Mouse (Mus musculus) kidney, adult 9 months (tissue): ENCODE measurements around the gene Diaph2.
"Not testable (repeated sequence)": the region's sequence is repeated elsewhere in the genome, so short reads cannot be mapped to it uniquely, and the experiment has no call there.

Source experiments
- DNase-seq: peaks from one replicate; pipeline ENCODE4 v3.0.0; 2022

The Diaph2 gene

DNA sequence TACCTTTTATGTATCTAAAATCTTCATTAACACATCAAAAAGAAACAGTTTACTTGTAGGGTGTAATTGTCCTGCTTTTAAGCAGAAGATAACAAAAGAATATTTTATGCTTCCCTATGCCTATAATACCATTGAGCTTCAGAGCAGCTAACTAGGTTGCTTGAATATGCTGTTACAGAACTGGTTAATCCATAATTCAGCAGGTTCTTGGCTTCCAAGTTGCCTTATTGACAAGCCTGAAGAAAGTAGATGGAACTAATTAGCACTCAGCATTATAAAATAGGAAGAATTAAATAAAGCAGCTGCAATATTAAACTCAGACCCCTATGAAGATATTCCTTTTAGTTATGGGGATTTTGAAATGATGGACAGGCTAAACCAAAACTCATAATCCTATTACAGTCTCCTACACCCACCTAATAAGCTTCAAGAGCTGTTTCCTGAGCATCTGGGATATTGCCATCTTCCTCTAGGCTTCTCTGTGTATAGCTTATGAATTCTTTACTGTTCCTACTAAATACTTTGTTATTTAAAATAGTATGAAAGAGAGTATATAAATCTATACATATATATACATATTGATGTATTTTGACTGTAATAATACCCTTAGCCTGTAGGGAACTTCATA is 601.4 kb downstream of the Diaph2 start:
- DNase-seq: no peak

DNA sequence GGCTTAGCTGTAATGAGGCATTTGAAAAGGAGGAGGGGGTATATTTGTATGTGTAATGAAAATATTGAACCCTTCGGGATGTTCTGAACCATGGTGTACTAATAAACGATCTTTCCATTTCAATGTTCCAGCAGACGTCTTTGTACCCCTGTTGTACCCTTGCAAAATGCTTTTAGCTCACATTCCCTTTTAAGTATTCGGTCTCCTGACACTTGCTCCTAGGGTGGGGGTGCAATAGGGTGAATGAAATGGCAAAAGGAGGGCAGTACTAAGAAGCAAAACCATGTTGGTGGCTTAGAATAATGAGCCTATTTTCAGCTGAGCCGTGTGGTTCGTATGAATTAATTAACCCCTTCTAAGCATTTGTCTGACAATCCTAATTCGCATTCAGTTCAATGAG is 601.9 kb downstream of the Diaph2 start:
- no peak for DNase-seq

DNA sequence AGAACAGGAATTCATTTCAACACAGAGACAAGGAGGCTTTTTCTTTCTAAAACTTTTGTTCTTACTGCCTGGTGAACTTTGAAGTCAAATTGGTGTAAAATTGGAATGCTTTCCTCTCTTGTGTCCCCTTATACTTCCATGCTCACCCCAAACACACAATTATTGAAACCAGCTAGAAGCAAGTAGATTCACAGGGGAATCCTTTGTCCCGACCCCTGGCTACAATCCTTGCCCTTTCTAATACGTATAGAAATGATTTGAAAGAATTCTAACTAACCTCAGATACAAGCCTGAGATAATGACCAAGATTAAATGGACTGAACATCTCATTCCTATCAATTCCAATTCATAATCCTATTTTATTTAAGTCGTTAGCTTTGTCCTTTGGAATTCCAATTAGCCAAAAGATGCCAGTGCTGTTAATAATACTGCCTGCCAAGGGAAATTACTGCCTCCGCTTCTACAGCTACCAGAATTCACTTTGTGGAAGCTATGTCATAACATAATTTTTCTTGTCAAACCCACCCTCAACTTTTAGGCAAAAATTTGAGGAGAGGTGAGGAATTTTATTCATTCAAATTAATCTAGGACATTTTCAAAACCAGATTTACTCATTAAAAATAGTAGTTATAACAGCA is 644.1 kb downstream of the Diaph2 start:
- no peak for DNase-seq

DNA sequence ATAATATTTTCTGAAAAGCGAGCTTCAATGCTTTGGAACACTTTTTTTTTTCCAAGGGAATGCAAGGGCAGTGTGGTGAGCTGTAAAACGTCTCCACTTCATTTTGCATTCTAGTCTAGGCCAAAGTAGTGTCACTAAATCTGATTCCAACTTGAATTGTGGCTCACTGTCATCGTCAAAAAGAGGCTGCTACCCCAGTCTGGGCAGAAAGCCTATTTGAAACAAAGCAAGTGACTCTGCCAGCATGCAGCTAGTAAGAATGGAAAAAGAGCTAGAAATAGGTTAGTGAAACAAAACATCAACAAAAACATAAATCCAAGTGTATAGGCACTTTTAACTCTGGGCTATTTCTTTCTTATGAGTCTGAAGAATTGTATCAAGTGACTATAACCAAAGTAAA is 653.7 kb downstream of the Diaph2 start:
- DNase-seq: no peak

DNA sequence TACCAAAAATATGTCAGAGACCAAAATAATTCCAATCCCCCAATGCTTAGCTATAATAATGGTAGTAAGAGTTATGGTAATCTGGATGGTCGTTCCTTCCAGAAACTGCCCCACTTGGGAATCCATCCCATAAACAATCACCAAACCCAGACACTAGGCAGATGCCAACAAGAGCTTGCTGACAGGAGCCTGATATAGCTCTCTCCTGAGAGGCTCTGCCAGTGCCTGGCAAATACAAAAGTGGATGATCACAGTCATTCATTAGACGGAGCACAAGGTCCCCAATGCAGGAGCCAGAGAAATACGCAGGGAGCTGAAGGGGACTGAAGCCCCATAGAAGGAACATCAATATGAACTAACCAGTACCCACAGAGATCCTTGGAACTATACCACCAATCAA is 657.9 kb downstream of the Diaph2 start:
- not testable (repeated sequence) for DNase-seq

DNA sequence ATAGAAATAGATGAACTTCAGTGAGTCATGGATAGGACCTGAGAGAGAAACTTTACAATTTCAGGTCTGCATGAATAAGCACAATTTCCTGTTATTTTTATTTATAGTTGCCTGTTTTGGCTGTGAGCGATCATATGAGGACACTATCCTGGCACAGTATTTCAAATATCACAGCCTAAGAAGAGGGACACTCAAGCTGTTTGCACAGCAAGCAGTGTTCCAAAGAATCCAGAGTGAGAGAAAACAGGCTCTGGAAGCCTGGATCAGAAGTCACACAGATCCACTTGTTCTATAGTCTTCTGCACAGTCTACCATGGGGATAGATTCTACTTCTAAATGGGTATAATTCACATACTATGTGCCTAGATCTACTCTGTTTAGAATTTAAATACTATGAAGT is 659.4 kb downstream of the Diaph2 start:
- DNase-seq: no peak

DNA sequence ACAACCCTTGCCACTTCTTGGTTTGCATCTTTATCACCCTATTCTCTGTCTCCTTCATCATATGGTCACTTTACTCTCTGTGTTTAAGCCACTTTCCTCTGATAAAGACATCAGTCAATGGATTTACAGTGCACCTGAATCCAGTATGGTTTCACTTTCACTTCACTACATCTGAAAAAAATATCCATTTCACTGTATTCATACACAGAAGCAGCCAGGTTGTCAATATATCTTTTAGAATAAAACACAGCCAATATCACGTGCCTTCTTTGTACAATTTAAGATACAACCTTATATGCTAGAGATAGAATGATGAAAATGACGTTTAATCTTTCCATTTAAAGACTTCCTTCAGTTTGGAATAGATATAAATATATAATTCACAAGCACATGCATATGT is 673.6 kb downstream of the Diaph2 start:
- no peak for DNase-seq

DNA sequence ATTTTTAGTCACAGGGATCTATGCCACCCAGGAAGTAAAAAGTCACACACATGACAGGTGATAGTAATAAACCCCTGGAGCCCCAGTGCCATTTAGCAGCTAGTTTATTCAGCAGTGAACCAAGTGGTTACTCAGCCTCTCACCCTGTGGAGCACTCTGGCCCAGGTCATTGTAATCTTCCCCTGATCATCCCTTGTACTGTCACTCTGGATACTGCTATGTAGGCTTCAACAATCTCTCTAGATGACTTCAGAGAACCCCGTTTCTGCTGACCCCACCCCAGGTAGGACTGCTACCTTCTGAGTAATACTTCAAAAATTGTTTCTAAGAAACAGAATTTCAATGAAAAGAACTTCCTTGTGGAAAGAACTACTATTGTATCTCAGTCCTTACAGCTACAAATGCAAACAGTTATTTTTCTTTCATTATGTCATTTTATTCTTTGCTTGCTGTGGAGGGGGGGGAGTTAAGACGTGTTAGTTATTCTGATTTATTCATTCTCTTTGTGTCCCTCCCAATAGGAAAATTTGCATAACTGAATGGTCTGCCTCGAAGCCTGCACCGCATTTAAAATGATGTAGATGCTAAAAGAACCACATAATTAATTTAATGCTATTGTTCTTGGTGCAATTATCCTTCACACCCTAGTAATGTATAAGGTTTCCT is 702.4 kb downstream of the Diaph2 start:
- no peak for DNase-seq

DNA sequence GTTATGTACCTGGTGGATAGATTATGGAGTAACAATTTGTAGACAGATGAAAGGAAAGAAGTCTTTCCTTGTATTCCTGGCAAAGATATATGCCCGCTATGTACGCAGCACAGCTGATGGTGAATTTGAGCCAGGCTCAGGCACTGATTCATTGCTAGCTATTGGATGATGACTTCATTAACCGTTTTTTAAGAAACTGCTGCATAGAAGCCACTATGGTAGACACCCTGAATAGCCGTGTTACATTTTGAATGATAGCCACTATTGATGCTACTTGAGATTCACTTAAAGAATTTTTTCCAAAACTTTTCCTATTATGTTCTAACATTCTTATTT is 702.9 kb downstream of the Diaph2 start:
- no peak for DNase-seq

DNA sequence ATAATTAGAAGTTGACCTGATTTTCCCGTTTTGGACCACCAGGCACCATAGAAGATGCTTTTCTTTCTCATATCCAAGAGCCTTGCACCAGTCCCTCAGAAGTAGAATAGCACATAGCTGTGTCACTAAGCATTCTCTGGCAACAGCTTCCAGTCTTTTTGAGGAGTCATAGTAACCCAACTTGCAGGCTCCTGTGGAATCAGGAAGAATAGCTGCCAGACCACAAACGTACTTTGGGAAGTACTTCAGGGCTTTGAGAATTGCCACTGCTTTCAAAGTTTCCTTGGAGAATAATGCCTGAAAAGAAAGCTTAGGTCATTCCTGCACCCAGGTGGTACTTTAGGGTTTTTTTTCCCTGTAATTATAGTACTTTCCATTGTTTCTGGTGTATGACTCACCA is 723.6 kb downstream of the Diaph2 start:
- no peak for DNase-seq

DNA sequence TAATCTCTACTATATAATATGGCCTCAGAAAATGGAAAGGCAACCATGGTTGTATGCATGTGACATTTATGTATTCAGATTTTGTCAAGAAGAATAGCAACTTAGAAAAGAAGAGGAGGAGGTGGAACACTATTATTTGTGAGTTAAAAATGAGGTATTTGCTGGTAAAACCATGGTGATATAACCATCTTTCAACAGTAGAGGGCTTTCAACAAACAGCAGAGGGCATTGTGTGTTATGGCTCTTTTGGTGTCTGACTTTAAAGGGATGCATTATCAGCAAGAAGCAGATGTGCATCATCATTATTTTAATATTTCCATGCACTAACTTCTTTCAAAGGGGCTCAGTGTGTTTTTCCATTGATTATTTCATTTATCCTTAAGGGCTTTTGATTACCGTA is 731.3 kb downstream of the Diaph2 start:
- DNase-seq: no peak

DNA sequence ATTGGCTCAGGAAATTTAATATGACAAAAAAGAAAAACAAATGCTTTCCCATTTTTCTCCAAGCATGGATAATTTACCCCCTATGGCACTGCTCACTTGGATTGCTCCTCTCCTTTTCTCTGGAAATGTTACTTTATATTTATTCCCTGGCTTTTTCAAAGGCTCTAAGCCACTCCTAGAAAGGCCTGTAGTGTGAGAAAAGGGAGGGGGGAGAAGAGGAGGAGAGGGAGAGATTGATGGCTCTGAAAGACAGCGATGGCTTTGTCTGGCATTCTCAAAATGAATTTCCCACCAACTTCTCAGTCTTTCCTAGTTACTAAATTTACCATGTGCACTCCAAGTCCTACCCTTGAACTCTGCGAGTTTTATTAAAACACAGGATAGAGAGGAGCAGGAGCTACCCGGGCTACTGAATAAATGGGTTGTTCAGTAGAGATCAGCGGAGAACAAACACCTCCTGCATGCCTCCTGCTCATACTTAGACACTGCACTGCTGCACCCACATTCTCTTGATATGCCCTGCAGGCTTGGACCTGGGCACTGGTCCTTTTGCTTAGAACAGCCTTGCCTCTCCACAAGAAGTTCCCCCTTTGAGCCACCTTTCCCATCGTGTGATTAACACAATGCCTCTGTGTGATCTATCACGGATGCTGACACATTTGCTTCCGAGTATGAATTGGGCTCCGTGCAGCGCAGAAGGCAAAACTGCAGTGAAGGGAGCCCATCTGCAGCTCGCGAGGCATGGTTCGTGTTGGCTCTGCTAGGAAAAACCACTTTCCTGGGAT is 753.3 kb downstream of the Diaph2 start:
- no peak for DNase-seq

DNA sequence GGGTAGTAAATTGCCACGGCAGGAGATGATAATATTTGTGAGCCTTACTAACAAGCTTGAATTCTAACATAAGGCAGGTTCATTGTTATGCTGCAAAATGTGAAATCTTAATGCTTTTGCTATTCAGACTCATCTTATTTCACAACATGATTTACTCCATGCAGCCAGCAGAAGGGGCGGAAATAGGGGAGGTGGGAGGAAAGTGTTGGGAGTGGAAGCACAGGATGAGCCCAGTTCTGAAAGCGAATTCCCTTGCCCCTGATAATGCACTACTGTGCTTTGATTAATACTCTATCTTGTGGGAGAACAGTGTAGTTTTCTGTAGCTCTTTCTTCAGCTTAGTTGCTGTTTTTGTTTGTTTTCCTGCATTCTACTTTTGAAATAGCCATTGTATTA is 753.9 kb downstream of the Diaph2 start:
- no peak for DNase-seq

DNA sequence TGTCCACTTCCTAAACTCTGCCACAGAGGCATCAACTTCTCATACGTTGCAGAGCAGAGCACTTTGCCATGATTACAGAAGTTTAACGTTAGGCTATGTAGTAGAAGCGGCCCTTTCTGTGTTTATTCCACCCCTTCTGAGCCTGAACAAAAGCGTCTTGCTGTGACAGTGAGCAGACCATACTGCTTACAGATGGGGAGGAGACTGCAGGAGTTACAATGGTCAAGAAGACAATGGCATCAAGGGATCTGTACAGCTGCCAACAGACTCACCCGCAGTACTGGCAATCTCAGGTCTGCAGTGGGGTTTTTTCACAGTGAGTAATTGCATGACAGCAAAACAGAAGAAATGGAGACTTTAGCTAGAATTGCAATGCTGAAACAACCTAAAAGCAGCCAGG is 756.1 kb downstream of the Diaph2 start:
- DNase-seq: no peak
